Mouse (Mus musculus) heart, adult 2 months (tissue): Measurements from ENCODE around the gene Olfr689. TPM values are rescaled to one million over a fixed set of nuclear protein-coding genes. Genes with fewer than 3 reads are reported as not detected.
A peak's percentile ranks its signal among the peaks of the same experiment; 100 is the strongest.

Source experiments
- DNase-seq, 2 experiments: peaks; one replicate each; pipeline ENCODE4 v3.0.0; 2021
- H3K27ac ChIP-seq: fragments of 200-600 bp; 2 replicates; pipeline ENCODE4 v1.8.1; 2022
- H3K27me3 ChIP-seq: fragments of 200-500 bp; 2 replicates; pipeline ENCODE4 v1.6.1; 2012; ENCODE audit warnings: mild to moderate bottlenecking, low read length, inconsistent platforms, mixed read lengths; ENCODE audit not compliant: control insufficient read depth, insufficient read depth
- H3K36me3 ChIP-seq: fragments of 200-500 bp; 2 replicates; pipeline ENCODE4 v1.6.1; 2012; ENCODE audit warnings: low read length, inconsistent platforms; ENCODE audit not compliant: control insufficient read depth, insufficient read depth
- H3K4me1 ChIP-seq: fragments of 200-500 bp; 2 replicates; pipeline ENCODE4 v1.6.1; 2011; ENCODE audit warnings: low read length; ENCODE audit not compliant: control insufficient read depth, insufficient read depth
- H3K4me3 ChIP-seq: fragments of 200-600 bp; 2 replicates; pipeline ENCODE4 v1.8.1; 2022
- H3K79me2 ChIP-seq: fragments of 200-500 bp; replicated peaks from 2 replicates; pipeline ENCODE4 v1.6.1; 2012; ENCODE audit warnings: mild to moderate bottlenecking, inconsistent platforms, low read length, moderate library complexity, mixed read lengths; ENCODE audit not compliant: control insufficient read depth, insufficient read depth
- H3K9ac ChIP-seq: fragments of 200-500 bp; 2 replicates; pipeline ENCODE4 v1.6.1; 2012; ENCODE audit warnings: low read depth, mild to moderate bottlenecking, control low read depth, inconsistent platforms, low read length, mixed read lengths
- CTCF ChIP-seq: fragments of 200-600 bp; IDR thresholded peaks from 2 replicates; pipeline ENCODE4 v1.8.1; 2022; ENCODE audit warnings: antibody characterized with exemption, mild to moderate bottlenecking, moderate library complexity
- EP300 ChIP-seq: fragments of 200-500 bp; IDR thresholded peaks from 2 replicates; pipeline ENCODE4 v1.6.1; 2011; ENCODE audit warnings: low read depth, low read length, control low read depth; ENCODE audit not compliant: insufficient read depth
- POLR2A ChIP-seq: fragments of 200-500 bp; IDR thresholded peaks from 2 replicates; pipeline ENCODE4 v1.6.1; 2011; ENCODE audit warnings: mild to moderate bottlenecking, low read depth, low read length, control low read depth; ENCODE audit not compliant: insufficient read depth
- WGBS: fragments of 180-500 bp; shearing (Covaris S2); methylation state at CpG from one replicate; pipeline ENCODE4 v1.1.7; 2018; 5-methylcytosine and 5-hydroxymethylcytosine counted together
- intact Hi-C: fragments of 180-260 bp; cut with DNase I; formaldehyde crosslinking; loops from one replicate; pipeline ENCODE4 v1.15.1; 2025
- long read RNA-seq: library from polyadenylated mRNA; stranded (forward); transcript quantifications from one replicate; pipeline ENCODE4 v2.0.0, GENCODE M21; 2021
- polyA plus RNA-seq: library from polyadenylated mRNA; depleted of rRNA; stranded (reverse); fragments of >200 nt; gene quantifications from 2 replicates; pipeline ENCODE4 v1.2.3, GENCODE M21; 2012; rRNA removed
- total RNA-seq, 2 experiments: library from RNA; stranded (reverse); gene quantifications; 2 replicates each; pipeline ENCODE4 v1.2.3; 2021

Olfr689 gene
- total RNA-seq = not detected
- not detected in 2 replicates for polyA plus RNA-seq
- long read RNA-seq = 0 reads

GRCm38 (mm10) chr7:105310865-105311264 lies at the start of gene Olfr689:
Olfr689 (plus strand) TSS chr7:105311165.
- Histone ChIP-seq H3K9ac (no peak within 1 kb of the TSS), H3K27me3 (no peaks in the 10 kb centered on the region), H3K4me1 (no peaks in the 10 kb centered on the region), H3K27ac (no peak within 1 kb of the TSS), H3K36me3 (no peaks in the 10 kb centered on the region), H3K4me3 (no peak within 1 kb of the TSS), H3K79me2 (no peaks in the 10 kb centered on the region)
- TF ChIP-seq CTCF = no peak
- TF ChIP-seq EP300 = no peak
- no peak for TF ChIP-seq POLR2A
- WGBS = 77% methylated on average over 1 of the region's 1 CpGs
- no peak for DNase-seq
- intact Hi-C loops = no loop called here

- Histone ChIP-seq H3K27me3 (no peaks in the 10 kb centered on the region), H3K36me3 (no peaks in the 10 kb centered on the region), H3K9ac (no peak overlapping the region), H3K4me3 (no peak overlapping the region), H3K79me2 (no peaks in the 10 kb centered on the region), H3K27ac (no peak overlapping the region), H3K4me1 (no peaks in the 10 kb centered on the region)
- intact Hi-C loops = no loop called here
- WGBS = 73% methylated on average over 7 of the region's 7 CpGs
- no peak for TF ChIP-seq EP300
- TF ChIP-seq CTCF = no peak
- no peak for TF ChIP-seq POLR2A
- no peak for DNase-seq
Measured at GRCm38 (mm10) chr7:105272426-105272825, 38.5 kb upstream of the Olfr689 start.

GRCm38 (mm10) chr7:105287795-105288194 lies 23.2 kb upstream of the Olfr689 start, which contains the start of gene Olfr688:
Olfr688 (plus strand) TSS chr7:105288095.
- no peak for DNase-seq
- 79% methylated on average over 6 of the region's 6 CpGs for WGBS
- intact Hi-C loops = no loop called here
- H3K27ac ChIP-seq = no peak within 1 kb of the TSS
- H3K9ac ChIP-seq = no peak within 1 kb of the TSS
- no peaks in the 10 kb centered on the region for H3K79me2 ChIP-seq
- no peaks in the 10 kb centered on the region for H3K27me3 ChIP-seq
- TF ChIP-seq CTCF = no peak
- H3K4me3 ChIP-seq = no peak within 1 kb of the TSS
- H3K36me3 ChIP-seq = no peaks in the 10 kb centered on the region
- H3K4me1 ChIP-seq = no peaks in the 10 kb centered on the region

GRCm38 (mm10) chr7:105290051-105290450 lies 20.9 kb upstream of the Olfr689 start:
- H3K36me3 ChIP-seq = no peaks in the 10 kb centered on the region
- TF ChIP-seq EP300 = no peak
- TF ChIP-seq POLR2A = no peak
- no peak for TF ChIP-seq CTCF
- no peak overlapping the region for H3K4me3 ChIP-seq
- H3K27me3 ChIP-seq = no peaks in the 10 kb centered on the region
- H3K79me2 ChIP-seq = no peaks in the 10 kb centered on the region
- DNase-seq = no peak
- intact Hi-C loops = no loop called here
- H3K27ac ChIP-seq = no peak overlapping the region
- H3K4me1 ChIP-seq = no peaks in the 10 kb centered on the region
- no peak overlapping the region for H3K9ac ChIP-seq

- Histone ChIP-seq H3K36me3 (no peaks in the 10 kb centered on the region), H3K27ac (no peak overlapping the region), H3K4me3 (no peak overlapping the region), H3K4me1 (no peaks in the 10 kb centered on the region), H3K79me2 (no peaks in the 10 kb centered on the region), H3K9ac (no peak overlapping the region), H3K27me3 (no peaks in the 10 kb centered on the region)
- DNase-seq = no peak
- TF ChIP-seq EP300 (no peak), CTCF (peak; percentile 60)
- WGBS = 47% methylated on average over 2 of the region's 2 CpGs
- intact Hi-C loops = no loop called here
Measured at GRCm38 (mm10) chr7:105325302-105325701, 14.3 kb downstream of the Olfr689 start.

GRCm38 (mm10) chr7:105334004-105334403 lies 23.0 kb downstream of the Olfr689 start, which contains the start of gene Olfr690:
Olfr690 (minus strand) TSS chr7:105334104.
- no peak for TF ChIP-seq CTCF
- TF ChIP-seq EP300 = no peak
- no peak for TF ChIP-seq POLR2A
- DNase-seq = no peak
- 74% methylated on average over 1 of the region's 1 CpGs for WGBS
- Histone ChIP-seq H3K27me3 (no peaks in the 10 kb centered on the region), H3K27ac (no peak within 1 kb of the TSS), H3K9ac (no peak within 1 kb of the TSS), H3K36me3 (no peaks in the 10 kb centered on the region), H3K79me2 (no peaks in the 10 kb centered on the region), H3K4me3 (no peak within 1 kb of the TSS), H3K4me1 (no peaks in the 10 kb centered on the region)
- intact Hi-C loops = loop anchor here (10.0 kb wide), 1 partner anchor 159 kb away; no protein-coding TSS in a partner anchor

GRCm38 (mm10) chr7:105342170-105342569 lies 31.2 kb downstream of the Olfr689 start, which contains the start of gene Olfr691:
Olfr691 (minus strand) TSS chr7:105342270.
- Histone ChIP-seq H3K79me2 (no peaks in the 10 kb centered on the region), H3K27ac (no peak within 1 kb of the TSS), H3K36me3 (no peaks in the 10 kb centered on the region), H3K27me3 (no peaks in the 10 kb centered on the region), H3K4me3 (no peak within 1 kb of the TSS), H3K4me1 (no peaks in the 10 kb centered on the region), H3K9ac (no peak within 1 kb of the TSS)
- intact Hi-C loops = no loop called here
- TF ChIP-seq POLR2A (no peak), CTCF (no peak), EP300 (no peak)
- WGBS = 30% methylated on average over 1 of the region's 1 CpGs
- DNase-seq = no peak
